Mouse (Mus musculus): Measurements from ENCODE around the gene Fgf9. TPM values are rescaled to one million over a fixed set of nuclear protein-coding genes. Genes with fewer than 3 reads are reported as not detected.

Fgf9 gene
- total and polyA plus RNA-seq, 3 experiments: 0.01 TPM; not detected in 2

GRCm38 (mm10) chr14:58071830-58072770, 1.8 kb downstream of the Fgf9 start:
- DNase-seq (ENCODE audit: low read depth, low spot score): no peak
- Histone ChIP-seq H3K9ac (ENCODE audit: control insufficient read depth, low read depth, low read length, poor library complexity, severe bottlenecking) (no peak overlapping the region), H3K36me3 (ENCODE audit: control insufficient read depth in 1 of 2, insufficient read depth in 2 of 2, low read length in 2 of 2) (no peaks in the 10 kb centered on the region), H3K27me3 (ENCODE audit: control insufficient read depth in 1 of 2, insufficient read depth in 2 of 2, low read length in 2 of 2) (no peaks in the 10 kb centered on the region), H3K79me2 (ENCODE audit: control insufficient read depth, insufficient read depth, low read length, poor library complexity) (no peaks in the 10 kb centered on the region), H3K27ac (ENCODE audit: control insufficient read depth, low read depth, low read length) (no peak overlapping the region), H3K4me3 (ENCODE audit: control insufficient read depth in 1 of 2, insufficient read depth in 1 of 2, low read depth in 2 of 2, low read length in 2 of 2) (no peak overlapping the region), H3K9me3 (replicated peaks; ENCODE audit: insufficient read depth, low read length) (no peaks in the 10 kb centered on the region), H3K4me1 (ENCODE audit: control insufficient read depth in 1 of 2, insufficient read depth in 2 of 2, low read length in 2 of 2) (no peaks in the 10 kb centered on the region)
- TF ChIP-seq HCFC1 (IDR thresholded peaks at IDR 0.05; ENCODE audit: low read depth, low read length) (no peak), RAD21 (IDR thresholded peaks at IDR 0.05; ENCODE audit: low read depth, low read length) (no peak), TCF12 (IDR thresholded peaks at IDR 0.05; ENCODE audit: low read depth, low read length) (no peak), ZMIZ1 (IDR thresholded peaks at IDR 0.05; ENCODE audit: low read depth, low read length) (no peak), TAL1 (IDR thresholded peaks at IDR 0.05; ENCODE audit: low read length) (no peak), ZKSCAN1 (IDR thresholded peaks at IDR 0.05; ENCODE audit: low read depth, low read length) (no peak), EP300 (IDR thresholded peaks at IDR 0.05; ENCODE audit: low read depth in 1 of 2, low read length in 2 of 2) (no peak), MAX (IDR thresholded peaks at IDR 0.05; ENCODE audit: low read length) (no peak), USF1 (IDR thresholded peaks at IDR 0.05; ENCODE audit: low read depth, low read length) (no peak), SIN3A (IDR thresholded peaks at IDR 0.05; ENCODE audit: low read length) (no peak), RCOR1 (IDR thresholded peaks at IDR 0.05; ENCODE audit: low read depth, low read length) (no peak)

- Histone ChIP-seq H3K4me1 (ENCODE audit: control insufficient read depth in 1 of 2, insufficient read depth in 2 of 2, low read length in 2 of 2) (no peaks in the 10 kb centered on the region), H3K36me3 (ENCODE audit: control insufficient read depth in 1 of 2, insufficient read depth in 2 of 2, low read length in 2 of 2) (no peaks in the 10 kb centered on the region), H3K27me3 (ENCODE audit: control insufficient read depth in 1 of 2, insufficient read depth in 2 of 2, low read length in 2 of 2) (no peaks in the 10 kb centered on the region), H3K4me3 (ENCODE audit: control insufficient read depth in 1 of 2, insufficient read depth in 1 of 2, low read depth in 2 of 2, low read length in 2 of 2) (no peak overlapping the region), H3K27ac (ENCODE audit: control insufficient read depth, low read depth, low read length) (no peak overlapping the region), H3K79me2 (ENCODE audit: control insufficient read depth, insufficient read depth, low read length, poor library complexity) (no peaks in the 10 kb centered on the region), H3K9me3 (replicated peaks; ENCODE audit: insufficient read depth, low read length) (no peaks in the 10 kb centered on the region), H3K9ac (ENCODE audit: control insufficient read depth, low read depth, low read length, poor library complexity, severe bottlenecking) (no peak overlapping the region)
- no peak for TF ChIP-seq SMC3 (IDR thresholded peaks at IDR 0.05; ENCODE audit: low read depth, low read length)
- no peak for TF ChIP-seq UBTF (IDR thresholded peaks at IDR 0.05; ENCODE audit: borderline replicate concordance, insufficient read depth, low read depth, low read length)
- TF ChIP-seq KAT2A (conservative IDR thresholded peaks at IDR 0.05; ENCODE audit: low read depth, low read length): no peak
- TF ChIP-seq ELF1 (IDR thresholded peaks at IDR 0.05; ENCODE audit: low read depth, low read length): no peak
- TF ChIP-seq TAL1 (IDR thresholded peaks at IDR 0.05; ENCODE audit: low read length): no peak
- no peak for TF ChIP-seq TCF12 (IDR thresholded peaks at IDR 0.05; ENCODE audit: low read depth, low read length)
- TF ChIP-seq MAFK (IDR thresholded peaks at IDR 0.05; ENCODE audit: borderline replicate concordance, low read depth, low read length): no peak
- TF ChIP-seq TBP (IDR thresholded peaks at IDR 0.05; ENCODE audit: low read depth, low read length): no peak
- no peak for TF ChIP-seq MXI1 (IDR thresholded peaks at IDR 0.05; ENCODE audit: low read depth, low read length)
- no peak for TF ChIP-seq USF2 (IDR thresholded peaks at IDR 0.05; ENCODE audit: borderline replicate concordance in 1 of 2, insufficient read depth in 1 of 2, low read depth in 1 of 2, low read length in 2 of 2)
- TF ChIP-seq EP300 (IDR thresholded peaks at IDR 0.05; ENCODE audit: low read depth in 1 of 2, low read length in 2 of 2): no peak
- TF ChIP-seq RAD21 (IDR thresholded peaks at IDR 0.05; ENCODE audit: low read depth, low read length): no peak
- TF ChIP-seq MAX (IDR thresholded peaks at IDR 0.05; ENCODE audit: low read length): no peak
- DNase-seq (ENCODE audit: low read depth, low spot score): no peak
Measured at GRCm38 (mm10) chr14:58072771-58073501, 2.6 kb downstream of the Fgf9 start.

All from MEL (cell line).